Comparison of ENCODE assay signal across 8 mouse cellular contexts in genomic region chr11:101169301-101170107, GRCm38 (mm10). TPM values are rescaled to one million over a fixed set of nuclear protein-coding genes. Genes with fewer than 3 reads are reported as not detected.
DNase-seq lines count a peak whose midpoint lies in the region; ATAC-seq and TF ChIP-seq lines count a peak whose summit lies in the region.

No protein-coding gene starts in this region.

- peak; percentile 59 for DNase-seq in gastrocnemius, postnatal 25 days
- no peak for DNase-seq in gastrocnemius, postnatal 10 days
- no peak for DNase-seq in ES-E14 (ENCODE audit: low read depth, low spot score)
- no peak for DNase-seq in forebrain, postnatal 0 days
- no peak for DNase-seq in adipocyte (ENCODE audit: low spot score)
- no peak for DNase-seq in kidney, adult 9 months

- H3K9ac ChIP-seq in ES-E14 (ENCODE audit: insufficient read depth, low read depth, low read length, poor library complexity, severe bottlenecking), result no peak overlapping the region
- peak overlapping the region; percentile 63; the same call in 1 of the 2 replicates for H3K9ac ChIP-seq in forebrain, postnatal 0 days
- no peak overlapping the region for H3K9ac ChIP-seq in liver, embryonic 15.5 days

- H3K4me1 ChIP-seq in ES-E14 (ENCODE audit: control insufficient read depth in 2 of 2, insufficient read depth in 2 of 2, low read length in 2 of 2, poor library complexity in 1 of 2), result peaks cover 0 to 7% of the 10 kb centered on the region in 2 experiments; a peak in 1 of 4 replicates
- H3K4me1 ChIP-seq in forebrain, postnatal 0 days (ENCODE audit: insufficient read depth), result peaks cover 15% of the 10 kb centered on the region
- H3K4me1 ChIP-seq in liver, embryonic 15.5 days (replicated peaks), result peaks cover 68% of the 10 kb centered on the region

- H3K4me3 ChIP-seq in ES-E14 (ENCODE audit: insufficient read depth in 1 of 2, low read depth in 1 of 2, low read length in 2 of 2, poor library complexity in 1 of 2, severe bottlenecking in 1 of 2), result peak overlapping the region; percentile 78 to 96; a peak in 3 of 4 replicates
- peak overlapping the region; percentile 71 for H3K4me3 ChIP-seq in forebrain, postnatal 0 days (ENCODE audit: low read depth, low read length)
- peak overlapping the region; percentile 57 for H3K4me3 ChIP-seq in liver, embryonic 15.5 days (replicated peaks)

- WGBS in forebrain, postnatal 0 days, result 18% methylated on average over 17 of the region's 17 CpGs
- 12% methylated on average over 17 of the region's 17 CpGs for WGBS in liver, embryonic 15.5 days (ENCODE audit: insufficient replicate concordance)

- ATAC-seq in forebrain, postnatal 0 days, result no peak
- ATAC-seq in liver, embryonic 15.5 days (ENCODE audit: insufficient read depth), result no peak
- no peak for ATAC-seq in frontal cortex, adult (ENCODE audit: low TSS enrichment)

- peaks cover 52% of the 10 kb centered on the region for H3K27me3 ChIP-seq in forebrain, postnatal 0 days (ENCODE audit: insufficient read depth, low read length)
- H3K27me3 ChIP-seq in liver, embryonic 15.5 days, result peaks cover 100% of the 10 kb centered on the region

- no peaks in the 10 kb centered on the region for H3K9me3 ChIP-seq in ES-E14 (ENCODE audit: control insufficient read depth, insufficient read depth, low read depth, low read length)
- H3K9me3 ChIP-seq in forebrain, postnatal 0 days (ENCODE audit: low read length), result no peaks in the 10 kb centered on the region
- no peaks in the 10 kb centered on the region for H3K9me3 ChIP-seq in liver, embryonic 15.5 days (replicated peaks)

- H3K27ac ChIP-seq in ES-E14 (ENCODE audit: insufficient read depth, low read depth, low read length, poor library complexity, severe bottlenecking), result no peak overlapping the region
- H3K27ac ChIP-seq in forebrain, postnatal 0 days (ENCODE audit: low read depth, low read length), result no peak overlapping the region
- H3K27ac ChIP-seq in liver, embryonic 15.5 days (replicated peaks), result no peak overlapping the region

- TF ChIP-seq CTCF in forebrain, postnatal 0 days (IDR thresholded peaks at IDR 0.05; ENCODE audit: low read depth), result no peak

- H3K4me2 ChIP-seq in forebrain, postnatal 0 days (ENCODE audit: low read depth), result peak overlapping the region; percentile 61
- H3K4me2 ChIP-seq in liver, embryonic 15.5 days, result peak overlapping the region; percentile 66

- H3K36me3 ChIP-seq in ES-E14 (ENCODE audit: control insufficient read depth, insufficient read depth, low read length, poor library complexity, severe bottlenecking), result peaks cover 2% of the 10 kb centered on the region; the same call in 1 of the 2 replicates
- peaks cover 13% of the 10 kb centered on the region for H3K36me3 ChIP-seq in forebrain, postnatal 0 days (ENCODE audit: insufficient read depth)
- 0 out of 2 replicates have a peak, but pooled peaks cover 4% of the 10 kb centered on the region for H3K36me3 ChIP-seq in liver, embryonic 15.5 days (replicated peaks)

- in situ Hi-C loops in ES-E14 (cut with MboI; ENCODE audit: low sequenced_read_pairs in 2 of 2, unreplicated experiment in 2 of 2), result no loop called here

TF ChIP-seq in ES-E14, 5 proteins besides CTCF, POLR2A, EP300 and RAD21:
- no peak for TF ChIP-seq ZNF384 (IDR thresholded peaks at IDR 0.05; ENCODE audit: low read depth, low read length)
- TF ChIP-seq ZC3H11A (IDR thresholded peaks at IDR 0.05; ENCODE audit: borderline replicate concordance, low read depth, low read length), result no peak
- TF ChIP-seq MAFK (IDR thresholded peaks at IDR 0.05; ENCODE audit: insufficient read depth, low read depth, low read length), result no peak
- no peak for TF ChIP-seq CHD2 (IDR thresholded peaks at IDR 0.05; ENCODE audit: low read depth, low read length)
- TF ChIP-seq HCFC1 (IDR thresholded peaks at IDR 0.05; ENCODE audit: borderline replicate concordance, insufficient read depth, low read length), result no peak

RNA-seq across cellular contexts. Expression of gene Cntnap1, which starts 0.8 kb away (rescaled TPM):
- total RNA-seq in gastrocnemius, postnatal 25 days (2021), result 1 to 10 TPM in 1 of 2 experiments, under 1 TPM in 1; 0.99 to 2.2 TPM
- 1 to 10 TPM; 4.2 to 4.3 TPM for total RNA-seq in gastrocnemius, postnatal 10 days (2021)
- 0.18 and 0.58 TPM in 2 replicates for total RNA-seq in ES-E14 (2012; rRNA removed)
- 3.0 and 3.5 TPM in 2 replicates for total RNA-seq in forebrain, postnatal 0 days (2014; rRNA removed)
- 0.35 and 1.1 TPM in 2 replicates for polyA plus RNA-seq in forebrain, postnatal 0 days (2015; fragmentation: Nextera tagmentation; extraction: Ambion mirVana)
- polyA plus RNA-seq in liver, embryonic 15.5 days (2015; fragmentation: Nextera tagmentation; extraction: Ambion mirVana), result 0.07 and 0.12 TPM in 2 replicates

RNA-seq across cellular contexts. Expression of gene Plekhh3, which starts 1.6 kb away (rescaled TPM):
- total RNA-seq in gastrocnemius, postnatal 25 days (2021), result 10 to 100 TPM; 18.4 to 24.0 TPM
- 10 to 100 TPM; 33.2 to 36.7 TPM for total RNA-seq in gastrocnemius, postnatal 10 days (2021)
- 3.4 and 5.1 TPM in 2 replicates for total RNA-seq in ES-E14 (2012; rRNA removed)
- total RNA-seq in forebrain, postnatal 0 days (2014; rRNA removed), result 9.2 and 10.2 TPM in 2 replicates
- 4.9 and 5.3 TPM in 2 replicates for polyA plus RNA-seq in forebrain, postnatal 0 days (2015; fragmentation: Nextera tagmentation; extraction: Ambion mirVana)
- polyA plus RNA-seq in liver, embryonic 15.5 days (2015; fragmentation: Nextera tagmentation; extraction: Ambion mirVana), result 1.5 and 1.9 TPM in 2 replicates

RNA-seq across cellular contexts. Expression of gene Ccr10, which starts 5.7 kb away (rescaled TPM):
- not detected for total RNA-seq in gastrocnemius, postnatal 25 days (2021)
- total RNA-seq in gastrocnemius, postnatal 10 days (2021), result not detected
- total RNA-seq in ES-E14 (2012; rRNA removed), result 0.31 TPM in 1 of 2 replicates, not detected in the other
- 0.23 and 0.52 TPM in 2 replicates for total RNA-seq in forebrain, postnatal 0 days (2014; rRNA removed)
- polyA plus RNA-seq in forebrain, postnatal 0 days (2015; fragmentation: Nextera tagmentation; extraction: Ambion mirVana), result 0.15 and 0.24 TPM in 2 replicates
- 0.05 TPM in 1 of 2 replicates, not detected in the other for polyA plus RNA-seq in liver, embryonic 15.5 days (2015; fragmentation: Nextera tagmentation; extraction: Ambion mirVana)

RNA-seq across cellular contexts. Expression of gene Tubg2, which starts 13.8 kb away (rescaled TPM):
- 1 to 10 TPM; 2.7 to 2.8 TPM for total RNA-seq in gastrocnemius, postnatal 25 days (2021)
- 1 to 10 TPM; 5.5 to 6.3 TPM for total RNA-seq in gastrocnemius, postnatal 10 days (2021)
- 0.31 and 0.74 TPM in 2 replicates for total RNA-seq in ES-E14 (2012; rRNA removed)
- 23.2 and 28.6 TPM in 2 replicates for total RNA-seq in forebrain, postnatal 0 days (2014; rRNA removed)
- 59.9 and 69.7 TPM in 2 replicates for polyA plus RNA-seq in forebrain, postnatal 0 days (2015; fragmentation: Nextera tagmentation; extraction: Ambion mirVana)
- 0.05 and 0.24 TPM in 2 replicates for polyA plus RNA-seq in liver, embryonic 15.5 days (2015; fragmentation: Nextera tagmentation; extraction: Ambion mirVana)

RNA-seq across cellular contexts. Expression of gene Tubg1, which starts 49.8 kb away (rescaled TPM):
- total RNA-seq in gastrocnemius, postnatal 25 days (2021), result 10 to 100 TPM; 22.8 to 23.4 TPM
- 10 to 100 TPM; 37.4 to 39.0 TPM for total RNA-seq in gastrocnemius, postnatal 10 days (2021)
- 27.5 and 38.6 TPM in 2 replicates for total RNA-seq in ES-E14 (2012; rRNA removed)
- 35.6 and 43.1 TPM in 2 replicates for total RNA-seq in forebrain, postnatal 0 days (2014; rRNA removed)
- polyA plus RNA-seq in forebrain, postnatal 0 days (2015; fragmentation: Nextera tagmentation; extraction: Ambion mirVana), result 64.8 and 66.6 TPM in 2 replicates
- polyA plus RNA-seq in liver, embryonic 15.5 days (2015; fragmentation: Nextera tagmentation; extraction: Ambion mirVana), result 38.3 and 38.9 TPM in 2 replicates
